Mouse (Mus musculus) spleen, adult 2 months (tissue): ENCODE measurements around the gene Cyp2w1.

Experiments used
- CTCF ChIP-seq: fragments of 200-500 bp; IDR thresholded peaks from 2 replicates; pipeline ENCODE4 v1.5.1; 2011; ENCODE audit warnings: mild to moderate bottlenecking, inconsistent platforms; ENCODE audit not compliant: insufficient read depth, insufficient read length, insufficient replicate concordance; ENCODE audit errors: extremely low read depth
- POLR2A ChIP-seq: fragments of 200-500 bp; IDR thresholded peaks from 2 replicates; pipeline ENCODE4 v1.6.1; 2011; ENCODE audit warnings: low read depth, low read length, inconsistent platforms

GRCm38 (mm10) chr5:139324045-139324491 is 28.3 kb upstream of the Cyp2w1 start:
- TF ChIP-seq CTCF: no peak
- no peak for TF ChIP-seq POLR2A
